21 mouse cellular contexts compared by ENCODE assay signal in the genomic region with DNA sequence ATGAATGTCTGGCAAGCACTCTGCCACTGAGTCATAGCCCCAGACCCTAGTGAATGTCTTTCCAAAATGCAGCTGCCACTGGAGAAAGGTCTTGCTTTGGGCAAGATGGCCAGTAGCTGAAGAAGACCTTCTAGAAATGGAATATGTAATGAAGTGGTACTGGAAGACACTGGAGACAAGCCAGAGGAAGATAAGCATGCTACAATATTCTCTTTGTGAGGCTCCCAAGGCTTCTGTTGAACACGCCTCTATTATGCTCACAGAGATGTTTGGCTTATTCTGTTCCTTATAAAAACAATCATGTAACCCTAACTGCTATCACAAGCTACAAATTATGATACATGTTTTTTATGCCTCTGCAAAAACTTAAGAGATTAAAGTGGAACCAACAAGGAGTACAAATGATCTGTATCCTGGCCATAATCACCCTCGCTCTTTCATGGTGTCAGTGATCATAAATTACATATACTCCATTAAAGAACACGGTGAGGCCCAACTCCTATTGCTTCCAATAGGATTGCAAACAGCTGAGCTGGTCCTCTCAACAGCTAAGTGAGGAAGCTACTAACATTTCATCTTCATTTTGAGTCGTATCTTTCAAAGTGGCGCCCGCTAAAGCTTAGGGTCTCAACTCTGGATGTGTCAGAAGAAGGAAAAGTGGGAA.
"Had no signal": no experiment of that assay in that cellular context is flagged by ENCODE, and none has a peak within 500 bp of the region (broad histone marks: within the 10 kb centered on the region; RNA-seq: fewer than 3 reads in every experiment).

No protein-coding gene starts in this region.

- H3K36me3 ChIP-seq: intestine, embryonic 15.5 days; kidney, embryonic 15.5 days; limb, embryonic 10.5 days; limb, embryonic 13.5 days; liver, embryonic 12.5 days; liver, embryonic 15.5 days; midbrain, embryonic 12.5 days; neural tube, embryonic 13.5 days; stomach, embryonic 15.5 days had no signal

- H3K9me3 ChIP-seq: intestine, embryonic 15.5 days; kidney, embryonic 15.5 days; limb, embryonic 10.5 days; limb, embryonic 13.5 days; liver, embryonic 12.5 days; liver, embryonic 15.5 days; midbrain, embryonic 12.5 days; neural tube, embryonic 13.5 days; stomach, embryonic 15.5 days had no signal

- ATAC-seq: intestine, embryonic 15.5 days; liver, embryonic 12.5 days; midbrain, embryonic 16.5 days had no signal

- H3K4me2 ChIP-seq: intestine, embryonic 15.5 days; kidney, embryonic 15.5 days; limb, embryonic 13.5 days; liver, embryonic 12.5 days; liver, embryonic 15.5 days; midbrain, embryonic 12.5 days; neural tube, embryonic 13.5 days; stomach, embryonic 15.5 days had no signal

- H3K27ac ChIP-seq: intestine, embryonic 15.5 days; kidney, embryonic 15.5 days; layer of hippocampus, adult 2 months; limb, embryonic 10.5 days; limb, embryonic 13.5 days; liver, embryonic 12.5 days; liver, embryonic 15.5 days; midbrain, embryonic 12.5 days; neural tube, embryonic 13.5 days; stomach, embryonic 15.5 days had no signal

- H3K27me3 ChIP-seq: intestine, embryonic 15.5 days; kidney, embryonic 15.5 days; limb, embryonic 13.5 days; liver, embryonic 12.5 days; liver, embryonic 15.5 days; midbrain, embryonic 12.5 days; neural tube, embryonic 13.5 days; stomach, embryonic 15.5 days had no signal

- H3K9ac ChIP-seq: intestine, embryonic 15.5 days; kidney, embryonic 15.5 days; limb, embryonic 13.5 days; liver, embryonic 12.5 days; liver, embryonic 15.5 days; midbrain, embryonic 12.5 days; neural tube, embryonic 13.5 days; stomach, embryonic 15.5 days had no signal

- H3K4me3 ChIP-seq: intestine, embryonic 15.5 days; kidney, embryonic 15.5 days; layer of hippocampus, adult 2 months; limb, embryonic 10.5 days; limb, embryonic 13.5 days; liver, embryonic 12.5 days; liver, embryonic 15.5 days; midbrain, embryonic 12.5 days; myocyte; neural tube, embryonic 13.5 days; stomach, embryonic 15.5 days had no signal

- DNase-seq: kidney, adult 11 months; kidney, adult 8-10 months; kidney, postnatal 25 days; layer of hippocampus, adult 9-11 months; liver; retina, postnatal 1 day; right cerebral cortex, postnatal 25 days; spleen, adult 18-20 months; thymus, postnatal 25 days had no signal

- H3K4me1 ChIP-seq: intestine, embryonic 15.5 days; kidney, embryonic 15.5 days; limb, embryonic 10.5 days; limb, embryonic 13.5 days; liver, embryonic 12.5 days; liver, embryonic 15.5 days; midbrain, embryonic 12.5 days; stomach, embryonic 15.5 days had no signal
